Mouse (Mus musculus) midbrain, embryonic 16.5 days (tissue): ENCODE measurements around the gene 4930507D05Rik. TPM values are rescaled to one million over a fixed set of nuclear protein-coding genes. Genes with fewer than 3 reads are reported as not detected.
A peak's percentile ranks its signal among the peaks of the same experiment; 100 is the strongest.

Experiments
- ATAC-seq: fragments of 200-750 bp; cut with Nextera tagmentation; 2 replicates; pipeline ENCODE4 v1.8.0; 2017; ENCODE audit warnings: moderate TSS enrichment
- H3K27ac ChIP-seq: fragments of 300-500 bp; sonication (generic); 2 replicates; pipeline ENCODE4 v1.5.1; 2014; ENCODE audit warnings: mild to moderate bottlenecking, low read length, mixed read lengths
- H3K27me3 ChIP-seq: fragments of 300-500 bp; sonication (generic); 2 replicates; pipeline ENCODE4 v1.6.1; 2014; ENCODE audit warnings: low read depth, low read length, mixed read lengths; ENCODE audit not compliant: control insufficient read depth, insufficient read depth
- H3K36me3 ChIP-seq: fragments of 300-500 bp; sonication (generic); 2 replicates; pipeline ENCODE4 v1.6.1; 2014; ENCODE audit warnings: mild to moderate bottlenecking, low read length, moderate library complexity, mixed read lengths; ENCODE audit not compliant: control insufficient read depth, insufficient read depth
- H3K4me1 ChIP-seq: fragments of 300-500 bp; sonication (generic); 2 replicates; pipeline ENCODE4 v1.6.1; 2014; ENCODE audit warnings: mild to moderate bottlenecking, low read length, mixed read lengths; ENCODE audit not compliant: control insufficient read depth, insufficient read depth
- H3K4me2 ChIP-seq: fragments of 300-500 bp; sonication (generic); 2 replicates; pipeline ENCODE4 v1.6.1; 2014; ENCODE audit warnings: mild to moderate bottlenecking, low read length, mixed read lengths
- H3K4me3 ChIP-seq: fragments of 300-500 bp; sonication (generic); 2 replicates; pipeline ENCODE4 v1.5.1; 2014; ENCODE audit warnings: low read depth, mild to moderate bottlenecking, low read length, moderate library complexity, mixed read lengths
- H3K9ac ChIP-seq: fragments of 300-500 bp; sonication (generic); 2 replicates; pipeline ENCODE4 v1.6.1; 2014; ENCODE audit warnings: low read depth, low read length, mixed read lengths
- H3K9me3 ChIP-seq: fragments of 300-500 bp; sonication (generic); replicated peaks from 2 replicates; pipeline ENCODE4 v1.6.1; 2014; ENCODE audit warnings: mild to moderate bottlenecking, low read length, mixed read lengths; ENCODE audit not compliant: control insufficient read depth, poor library complexity, severe bottlenecking
- WGBS: fragments of 180-500 bp; shearing (Covaris S2); extraction: QIAGEN DNeasy Blood & Tissue Kit; methylation state at CpG from one replicate; pipeline ENCODE4 v1.1.7; 2014; 5-methylcytosine and 5-hydroxymethylcytosine counted together
- polyA plus RNA-seq: library from polyadenylated mRNA; unstranded; fragments of >200 nt; fragmentation: Nextera tagmentation; extraction: Ambion mirVana; gene quantifications from 2 replicates; pipeline ENCODE4 v1.2.1, GENCODE M21; 2015

The 4930507D05Rik gene
- polyA plus RNA-seq, result 1.2 and 1.4 TPM in 2 replicates

- under 1% methylated on average over 71 of the region's 73 CpGs for WGBS
- Histone ChIP-seq H3K4me3 (peak within 1 kb of the TSS; percentile 68), H3K27ac (peak within 1 kb of the TSS; percentile 95), H3K4me1 (peaks cover 15% of the 10 kb centered on the region), H3K4me2 (peak within 1 kb of the TSS; percentile 81), H3K9ac (peak within 1 kb of the TSS; percentile 92), H3K36me3 (peaks cover 14% of the 10 kb centered on the region), H3K27me3 (no peaks in the 10 kb centered on the region), H3K9me3 (no peaks in the 10 kb centered on the region)
- ATAC-seq, result peak; percentile 96
Measured at GRCm38 (mm10) chr10:62449364-62450279, at the start of gene 4930507D05Rik, which contains the start of gene Supv3l1. 4930507D05Rik (plus strand) TSS chr10:62449489. Supv3l1 (minus strand) TSS chr10:62449738.

DNA sequence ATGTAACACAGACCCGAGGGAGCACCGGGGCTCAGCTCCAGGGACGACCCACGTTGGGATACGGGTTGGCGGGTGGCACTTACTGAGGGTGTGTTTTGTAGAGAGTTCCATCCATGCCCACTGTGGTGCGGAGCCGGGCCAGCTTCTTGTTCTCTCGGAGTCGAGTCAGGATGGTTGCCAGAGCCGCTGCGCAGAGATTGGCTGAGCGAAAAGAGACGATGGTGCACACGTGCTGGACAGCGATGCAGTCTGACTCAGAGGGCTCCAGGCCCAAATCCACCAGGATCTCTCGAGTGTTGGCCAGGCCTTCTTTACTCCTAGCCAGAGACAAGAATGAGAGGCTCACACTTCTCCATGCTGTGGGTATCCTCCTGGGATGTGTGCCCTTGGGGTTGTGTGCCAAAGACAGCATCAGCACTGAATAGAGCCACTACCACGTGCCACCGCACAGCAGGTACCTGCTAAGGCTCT lies 47.6 kb upstream of the 4930507D05Rik start:
- no peaks in the 10 kb centered on the region for H3K36me3 ChIP-seq
- WGBS, result 86% methylated on average over 19 of the region's 19 CpGs
- H3K27me3 ChIP-seq, result no peaks in the 10 kb centered on the region
- ATAC-seq, result no peak
- no peak overlapping the region for H3K27ac ChIP-seq
- H3K4me3 ChIP-seq, result no peak overlapping the region
- no peaks in the 10 kb centered on the region for H3K9me3 ChIP-seq
- no peak overlapping the region for H3K9ac ChIP-seq
- peaks cover 5% of the 10 kb centered on the region for H3K4me1 ChIP-seq
- H3K4me2 ChIP-seq, result no peak overlapping the region

DNA sequence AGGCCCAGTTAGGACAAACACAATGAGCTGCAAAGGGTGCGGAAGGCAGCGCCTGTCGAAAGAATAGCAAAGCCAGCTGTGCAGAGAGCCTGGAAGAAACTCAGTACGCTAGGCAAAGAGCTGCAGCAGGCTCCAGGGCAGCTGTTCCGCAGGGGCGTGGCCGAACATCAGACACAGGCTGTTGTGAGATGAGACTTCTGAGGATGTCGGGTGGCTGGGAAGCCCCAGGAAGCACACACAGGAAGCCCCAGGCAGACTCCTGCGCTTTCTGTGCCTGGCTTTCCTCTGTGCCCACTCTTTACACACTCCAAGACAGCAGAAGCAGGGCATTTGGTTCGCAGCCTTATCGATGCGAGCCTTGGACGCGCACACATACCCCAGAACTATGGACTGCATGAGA lies 44.4 kb upstream of the 4930507D05Rik start:
- H3K4me3 ChIP-seq, result no peak overlapping the region
- 52% methylated on average over 14 of the region's 14 CpGs for WGBS
- H3K9me3 ChIP-seq, result no peaks in the 10 kb centered on the region
- no peaks in the 10 kb centered on the region for H3K36me3 ChIP-seq
- H3K4me2 ChIP-seq, result peak overlapping the region; percentile 39
- no peaks in the 10 kb centered on the region for H3K27me3 ChIP-seq
- peak overlapping the region; percentile 38; the same call in 1 of the 2 replicates for H3K9ac ChIP-seq
- H3K4me1 ChIP-seq, result peaks cover 5% of the 10 kb centered on the region
- no peak overlapping the region for H3K27ac ChIP-seq
- no peak for ATAC-seq

- Histone ChIP-seq H3K27ac (no peak overlapping the region), H3K27me3 (no peaks in the 10 kb centered on the region), H3K9me3 (no peaks in the 10 kb centered on the region), H3K4me1 (no peaks in the 10 kb centered on the region), H3K9ac (no peak overlapping the region), H3K4me2 (no peak overlapping the region), H3K36me3 (no peaks in the 10 kb centered on the region), H3K4me3 (no peak overlapping the region)
- 6% methylated on average over 5 of the region's 5 CpGs for WGBS
- peak; percentile 60; the same call in 1 of the 2 replicates for ATAC-seq
Measured at GRCm38 (mm10) chr10:62410943-62411342, 38.3 kb upstream of the 4930507D05Rik start.

GRCm38 (mm10) chr10:62411431-62412410 lies 37.6 kb upstream of the 4930507D05Rik start:
- H3K4me1 ChIP-seq, result no peaks in the 10 kb centered on the region
- no peak overlapping the region for H3K27ac ChIP-seq
- no peaks in the 10 kb centered on the region for H3K36me3 ChIP-seq
- 69% methylated on average over 19 of the region's 19 CpGs for WGBS
- no peaks in the 10 kb centered on the region for H3K27me3 ChIP-seq
- H3K4me3 ChIP-seq, result no peak overlapping the region
- 0 out of 2 replicates have a peak overlapping the region, but pooled peaks have one; percentile 10 for H3K9ac ChIP-seq
- no peak overlapping the region for H3K4me2 ChIP-seq
- no peaks in the 10 kb centered on the region for H3K9me3 ChIP-seq
- ATAC-seq, result no peak

- no peaks in the 10 kb centered on the region for H3K9me3 ChIP-seq
- no peak overlapping the region for H3K9ac ChIP-seq
- no peaks in the 10 kb centered on the region for H3K36me3 ChIP-seq
- H3K4me1 ChIP-seq, result no peaks in the 10 kb centered on the region
- no peak for ATAC-seq
- no peak overlapping the region for H3K4me3 ChIP-seq
- no peak overlapping the region for H3K27ac ChIP-seq
- WGBS, result 28% methylated on average over 8 of the region's 8 CpGs
- no peaks in the 10 kb centered on the region for H3K27me3 ChIP-seq
- no peak overlapping the region for H3K4me2 ChIP-seq
Measured at GRCm38 (mm10) chr10:62412906-62413605, 36.2 kb upstream of the 4930507D05Rik start.

DNA sequence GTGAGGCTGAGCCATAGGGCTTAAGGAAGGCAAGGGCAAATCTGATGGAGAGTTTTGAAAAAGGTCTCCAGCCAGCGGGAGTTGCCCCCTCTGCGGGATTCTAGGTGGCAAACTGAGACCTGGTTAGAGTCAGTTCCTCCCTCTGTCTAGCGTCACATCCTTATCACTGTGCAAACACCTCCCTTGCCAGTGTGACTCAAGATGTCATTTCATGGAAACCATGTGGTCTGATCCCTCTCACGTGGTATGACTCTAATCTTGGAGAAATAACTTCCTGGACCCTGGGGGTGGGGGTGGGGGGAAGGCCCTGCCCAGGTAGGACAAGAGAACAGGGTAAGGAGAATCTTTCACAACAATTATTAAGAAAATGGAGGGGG lies 35.7 kb upstream of the 4930507D05Rik start:
- Histone ChIP-seq H3K4me3 (no peak overlapping the region), H3K9me3 (no peaks in the 10 kb centered on the region), H3K36me3 (no peaks in the 10 kb centered on the region), H3K4me1 (no peaks in the 10 kb centered on the region), H3K27ac (no peak overlapping the region), H3K9ac (no peak overlapping the region), H3K27me3 (no peaks in the 10 kb centered on the region), H3K4me2 (no peak overlapping the region)
- ATAC-seq, result no peak
- WGBS, result 51% methylated on average over 4 of the region's 4 CpGs

DNA sequence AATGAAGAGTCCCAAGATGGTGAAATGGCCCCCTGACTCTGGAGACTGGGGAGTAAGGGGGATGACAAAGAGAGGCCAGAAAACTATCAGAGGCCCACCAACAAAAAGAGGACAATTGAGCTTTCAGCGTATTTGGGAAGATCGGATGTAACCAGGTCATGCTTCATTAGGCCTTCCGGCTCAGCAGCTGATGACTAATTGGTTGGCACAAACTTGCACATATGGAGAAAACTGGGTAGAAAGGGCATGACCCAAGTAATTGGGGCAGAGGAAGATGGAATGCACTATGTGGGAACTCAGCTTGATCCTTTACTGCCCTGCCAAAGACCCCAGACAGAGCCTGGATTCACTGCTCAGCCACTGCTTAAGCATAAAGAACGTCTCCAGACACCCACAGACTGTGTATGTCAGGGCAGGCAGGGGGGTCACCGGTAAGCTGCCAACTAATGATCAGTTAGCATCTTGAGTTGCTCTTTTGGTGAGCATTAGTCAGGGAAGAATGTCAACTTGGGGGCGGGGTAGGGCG lies 30.4 kb upstream of the 4930507D05Rik start:
- ATAC-seq, result no peak
- H3K9me3 ChIP-seq, result no peaks in the 10 kb centered on the region
- H3K4me3 ChIP-seq, result no peak overlapping the region
- H3K9ac ChIP-seq, result no peak overlapping the region
- H3K27me3 ChIP-seq, result no peaks in the 10 kb centered on the region
- no peak overlapping the region for H3K4me2 ChIP-seq
- no peak overlapping the region for H3K27ac ChIP-seq
- no peaks in the 10 kb centered on the region for H3K4me1 ChIP-seq
- WGBS, result 52% methylated on average over 7 of the region's 7 CpGs
- H3K36me3 ChIP-seq, result no peaks in the 10 kb centered on the region
